Mouse (Mus musculus) left cerebral cortex, adult 8-10 months (tissue): ENCODE data around the gene Oaz1. TPM values are rescaled to one million over a fixed set of nuclear protein-coding genes. Genes with fewer than 3 reads are reported as not detected.

Source experiments
- DNase-seq, 2 experiments: peaks; one replicate each; pipeline ENCODE4 v3.0.0; 2022; ENCODE audit warnings: low spot score in 2 of 2
- microRNA-seq, 2 experiments: library from miRNA; unstranded; fragments of <30 nt; microRNA quantifications; one replicate each; pipeline ENCODE4 v1.2.0; 2022
- total RNA-seq, 4 experiments: library from RNA; stranded (reverse); gene quantifications; 2 replicates each; pipeline ENCODE4 v1.2.4; 2022

Oaz1 gene
- total RNA-seq, 4 experiments from 2014 or later: 505 to 586 (median 560) TPM

DNA sequence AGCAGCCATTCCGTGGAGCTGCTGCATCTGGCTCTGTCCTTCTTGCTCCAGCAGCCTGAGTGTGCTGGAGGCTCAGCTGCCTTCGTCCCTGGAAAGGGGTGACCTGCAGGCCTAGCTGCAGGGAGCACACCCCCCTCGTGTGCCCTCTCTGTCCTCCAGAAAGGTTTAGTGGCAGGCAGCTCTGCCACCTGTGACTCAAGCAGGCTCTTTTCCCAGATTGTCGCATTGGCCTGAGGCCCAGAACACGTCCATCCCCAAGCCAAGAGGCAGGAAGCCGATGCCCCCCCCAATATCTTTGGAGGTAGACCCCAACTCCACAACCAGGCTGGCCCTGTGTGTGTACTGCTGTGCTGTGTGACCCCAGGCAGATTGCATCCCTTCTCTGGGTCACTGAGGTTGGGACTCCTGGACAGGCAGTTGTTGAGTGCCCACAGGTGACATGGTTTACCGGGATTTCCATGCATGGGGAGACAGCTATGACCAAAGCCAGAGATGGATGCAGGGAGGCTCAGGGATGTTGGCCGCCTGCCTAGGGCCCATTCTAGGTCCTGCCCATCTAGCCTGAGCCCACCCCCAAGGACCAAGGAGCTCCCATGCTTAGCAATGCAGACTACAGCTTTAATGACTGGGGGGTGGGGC, 18.7 kb downstream of the Oaz1 start:
- DNase-seq: no peak

DNA sequence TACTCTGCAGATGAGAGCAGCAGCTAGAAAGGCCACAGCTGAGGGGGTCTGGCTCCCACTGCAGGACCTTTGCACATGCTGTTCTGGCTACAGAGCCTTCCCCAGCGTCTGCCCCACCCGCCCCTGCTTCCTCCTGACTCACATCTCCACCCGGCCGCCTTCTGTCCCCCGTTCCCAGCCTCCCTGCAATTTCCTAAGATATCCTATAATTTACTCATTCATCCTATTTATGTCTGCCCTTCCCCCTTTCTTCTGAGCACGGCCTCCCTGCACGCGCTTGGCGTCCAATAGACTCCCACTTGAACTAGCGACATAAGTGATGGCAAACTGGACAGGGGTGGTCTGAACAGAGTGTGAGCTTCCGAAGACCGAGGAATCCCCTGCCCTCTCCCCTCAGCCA, 19.3 kb downstream of the Oaz1 start:
- DNase-seq: peak in 1 of 2 experiments; percentile 72

DNA sequence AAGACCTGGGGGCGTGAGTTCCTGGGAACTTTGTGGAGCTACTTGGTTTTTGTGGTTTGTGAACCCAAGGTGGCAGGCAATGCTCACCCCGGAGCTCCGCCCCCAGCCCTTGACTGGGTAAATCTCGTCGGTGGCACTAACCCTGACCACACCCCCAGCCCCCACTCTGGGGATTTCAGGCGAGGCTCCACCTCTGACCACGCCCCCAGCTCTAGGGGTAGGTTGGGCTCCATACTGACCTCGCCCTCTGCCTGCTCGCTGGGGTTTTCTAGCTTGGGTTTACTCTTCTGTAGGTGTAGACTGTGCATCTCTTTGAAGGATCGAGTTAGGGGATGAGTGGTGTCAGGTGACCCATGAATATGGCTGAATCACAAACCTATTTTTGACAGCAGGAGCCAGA, 22.1 kb downstream of the Oaz1 start:
- no peak for DNase-seq

DNA sequence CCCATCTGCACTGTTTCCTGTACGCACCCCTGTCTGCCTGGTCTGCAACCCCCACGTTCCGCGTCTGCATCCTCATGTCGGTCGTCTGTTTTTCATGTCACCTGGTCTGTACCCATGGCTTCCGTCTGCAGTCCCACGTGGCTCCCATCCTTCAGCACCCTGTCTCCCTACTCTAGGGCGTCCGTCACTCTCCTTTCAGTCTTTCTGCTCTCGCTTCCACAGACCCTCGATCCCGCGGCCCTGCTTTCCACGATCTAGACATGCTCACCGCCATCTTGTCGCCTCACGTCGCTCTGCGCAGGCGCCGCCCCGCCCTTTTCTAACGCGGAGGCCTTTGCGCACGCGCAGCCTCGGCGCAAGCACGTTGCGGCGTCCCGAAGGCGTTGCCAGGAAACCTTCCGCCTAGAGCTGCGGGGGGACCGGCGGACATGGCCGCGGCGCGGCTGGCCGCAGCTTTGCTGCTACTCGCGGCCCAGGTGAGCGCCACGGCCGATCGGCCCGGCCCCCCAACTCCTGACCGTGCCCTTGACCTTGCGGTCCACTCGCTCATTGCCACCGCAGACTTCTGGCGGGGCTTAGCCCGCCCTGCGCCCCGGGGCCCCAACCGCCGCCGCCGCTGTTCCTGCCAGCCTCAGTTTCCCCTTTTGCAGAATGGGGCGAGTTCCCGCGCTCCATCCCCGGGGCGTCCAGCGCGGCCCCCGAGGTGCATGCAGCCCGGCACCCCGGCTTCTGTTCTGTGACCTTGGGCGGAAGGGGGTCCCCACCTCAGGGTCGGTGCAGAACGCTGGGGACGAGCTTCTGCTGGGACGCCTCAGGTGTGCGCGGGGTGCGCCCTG, 28.7 kb downstream of the Oaz1 start, which contains the start of the genes Lsm7 and Sppl2b:
TSS of gene Lsm7 (minus strand) at position 297 of the 836 bp plus-strand sequence.
TSS of gene Sppl2b (plus strand) at position 363 of the 836 bp plus-strand sequence.
- peak; percentile 90 to 95 for DNase-seq

DNA sequence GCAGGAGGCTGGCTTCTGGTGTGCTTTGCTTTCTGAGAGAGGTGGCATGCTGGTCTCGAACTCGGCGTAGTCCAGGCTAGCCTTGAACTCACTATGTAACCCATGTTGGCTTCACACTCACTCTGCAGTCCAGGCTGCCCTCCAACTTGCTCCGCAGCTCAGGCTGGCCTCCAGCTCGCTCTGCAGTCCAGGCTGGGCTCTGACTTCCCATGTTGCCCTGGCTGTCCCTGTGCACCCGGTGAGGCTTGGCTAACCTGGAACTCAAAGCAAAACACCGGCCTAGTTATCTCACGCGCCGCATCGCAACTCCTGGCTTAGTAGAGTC, 29.3 kb downstream of the Oaz1 start:
- no peak for DNase-seq

DNA sequence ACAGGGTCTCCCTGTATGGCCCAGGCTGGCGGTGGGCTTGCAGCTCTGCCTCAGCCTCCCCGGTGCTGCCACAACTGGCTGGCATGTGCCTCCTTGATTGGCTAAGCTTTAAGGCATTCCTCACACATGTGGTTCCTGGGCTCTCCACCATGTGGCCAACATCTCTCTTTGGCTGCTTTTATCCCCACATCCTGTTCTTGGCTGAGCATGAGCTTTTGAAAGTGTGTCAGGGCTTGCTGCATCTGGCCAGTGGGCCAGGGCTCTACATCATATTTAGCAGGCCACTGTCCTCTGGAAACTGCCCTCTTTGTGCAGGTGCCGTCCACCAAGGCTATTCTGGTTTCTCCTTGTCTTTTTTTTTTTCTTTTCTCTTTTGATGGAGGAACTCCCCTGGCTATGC, 29.8 kb downstream of the Oaz1 start:
- DNase-seq: no peak

DNA sequence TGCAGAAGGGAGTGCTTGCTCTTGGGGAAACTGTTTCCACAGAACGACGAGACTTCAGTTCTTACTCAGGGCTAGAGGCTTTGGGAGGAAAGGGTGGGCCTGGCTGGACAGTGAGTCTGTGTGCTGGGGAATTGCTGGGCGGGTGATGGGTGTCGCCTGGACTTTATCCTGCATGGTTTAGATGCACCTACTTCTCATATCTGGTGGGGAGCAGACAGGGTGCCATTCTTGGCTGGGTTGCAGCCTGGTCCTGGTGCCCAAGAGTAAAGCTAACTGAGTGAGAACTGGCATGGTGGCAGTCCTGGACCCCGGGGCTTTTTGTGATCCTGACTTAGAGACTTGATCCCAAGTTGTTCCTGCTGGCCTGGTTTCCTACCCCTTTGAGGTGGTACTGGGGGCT, 30.5 kb downstream of the Oaz1 start:
- no peak for DNase-seq

DNA sequence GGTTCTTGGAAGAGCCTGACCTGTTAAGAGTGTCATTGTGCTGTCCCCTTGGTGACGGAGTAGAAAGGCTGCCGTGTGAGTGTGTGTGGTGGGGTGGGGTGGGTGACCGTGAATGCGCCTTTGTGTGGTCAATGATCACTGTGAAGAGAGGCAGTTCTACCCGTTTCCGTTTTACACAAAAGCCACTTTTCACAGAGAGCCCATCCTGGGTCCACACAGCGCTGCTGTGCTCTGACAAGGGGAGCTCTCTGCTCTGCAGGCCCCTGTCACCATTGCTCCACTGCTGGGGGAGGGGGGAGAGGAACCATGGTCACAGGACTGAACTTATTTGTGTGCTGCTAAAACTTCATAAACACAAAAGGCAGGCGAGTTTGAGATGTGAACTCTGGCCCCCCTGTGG, 30.9 kb downstream of the Oaz1 start:
- peak in 1 of 2 experiments; percentile 55 for DNase-seq

DNA sequence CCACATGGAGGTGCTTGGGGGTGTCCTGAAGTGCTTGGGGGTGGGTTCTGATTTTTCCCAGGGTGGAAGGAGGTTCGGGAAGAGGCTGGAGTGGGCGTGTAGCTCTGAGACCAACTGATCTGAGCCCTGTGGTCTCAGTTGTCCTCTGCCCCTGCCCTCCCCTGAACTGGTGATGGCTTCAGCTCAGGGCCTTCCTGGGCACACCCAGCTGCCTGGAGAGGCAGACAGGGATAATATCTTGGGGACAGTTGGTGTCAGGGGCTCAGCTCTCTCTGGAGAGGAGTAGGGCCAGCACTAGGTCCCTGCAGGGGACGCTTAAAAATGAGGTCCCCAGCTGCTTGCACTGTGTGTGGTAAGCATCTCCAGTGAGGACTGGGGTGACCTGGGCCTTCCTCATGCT, 31.4 kb downstream of the Oaz1 start:
- no peak for DNase-seq

DNA sequence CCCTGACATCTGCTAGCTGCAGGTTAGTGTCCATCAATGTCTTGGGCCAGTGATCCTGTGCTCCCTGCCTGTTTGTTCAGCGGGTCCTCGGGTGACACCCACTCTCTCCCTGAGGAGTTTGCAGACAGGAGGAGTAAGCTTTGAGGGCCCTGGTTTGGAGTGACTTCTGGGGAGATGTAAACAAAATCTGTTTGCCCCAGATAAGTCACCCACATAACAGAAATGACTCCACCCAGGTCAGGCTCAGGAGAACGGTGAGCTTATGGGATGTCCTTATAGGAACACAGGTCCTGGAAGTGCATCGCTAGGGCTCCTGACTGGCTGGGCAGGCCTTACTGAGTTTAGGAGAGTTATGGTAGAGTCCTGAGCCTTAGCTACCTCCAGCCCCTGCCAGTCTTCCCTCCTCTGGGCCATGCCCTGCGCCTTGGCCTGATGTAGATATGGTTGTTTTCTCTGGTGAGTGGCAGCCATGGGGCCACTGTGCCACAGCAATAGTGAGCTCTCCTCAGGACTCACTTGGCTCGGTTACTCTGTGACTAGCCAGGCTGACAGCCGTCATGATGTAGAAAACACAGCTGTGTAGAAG, 32.0 kb downstream of the Oaz1 start:
- no peak for DNase-seq

DNA sequence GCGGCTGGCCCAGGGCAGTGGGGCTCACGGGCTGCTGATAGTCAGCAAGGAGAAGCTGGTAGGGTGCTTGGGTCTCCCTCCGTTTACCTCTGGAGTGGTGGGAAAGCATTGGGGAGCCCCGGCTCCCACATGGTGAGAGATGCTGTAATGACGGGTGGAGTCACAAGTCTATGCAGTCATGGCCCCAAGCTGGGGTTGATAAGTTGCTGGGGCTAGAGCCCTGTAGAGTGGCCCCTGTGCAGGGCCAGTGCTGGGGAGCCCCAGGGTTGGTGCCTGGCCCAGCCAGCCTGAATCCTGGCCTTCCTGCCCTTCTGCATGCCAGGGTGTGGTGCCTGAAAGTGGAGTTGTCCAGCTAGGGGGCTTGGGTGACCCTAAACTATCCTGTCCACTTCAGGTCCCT, 35.8 kb downstream of the Oaz1 start:
- no peak for DNase-seq

DNA sequence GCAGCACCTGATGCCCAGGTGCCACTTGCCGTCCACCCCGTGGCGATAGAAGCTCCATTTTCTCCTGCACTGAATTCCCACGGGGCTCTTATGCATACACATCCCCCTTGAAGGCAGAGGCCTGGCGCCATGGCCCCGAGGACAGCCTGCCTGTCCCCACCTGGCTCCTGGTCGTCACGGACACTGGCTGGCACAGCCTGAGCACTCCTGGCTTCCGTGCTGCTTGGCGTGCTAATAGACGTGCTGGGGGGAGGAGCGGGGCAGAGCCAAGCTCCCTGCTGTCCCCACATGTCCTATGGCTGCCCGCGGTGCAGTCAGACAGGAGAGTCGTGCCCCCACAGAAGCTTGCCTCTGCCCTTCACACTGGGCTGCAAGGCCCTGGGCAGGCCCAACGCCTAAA, 38.0 kb downstream of the Oaz1 start:
- DNase-seq: no peak

DNA sequence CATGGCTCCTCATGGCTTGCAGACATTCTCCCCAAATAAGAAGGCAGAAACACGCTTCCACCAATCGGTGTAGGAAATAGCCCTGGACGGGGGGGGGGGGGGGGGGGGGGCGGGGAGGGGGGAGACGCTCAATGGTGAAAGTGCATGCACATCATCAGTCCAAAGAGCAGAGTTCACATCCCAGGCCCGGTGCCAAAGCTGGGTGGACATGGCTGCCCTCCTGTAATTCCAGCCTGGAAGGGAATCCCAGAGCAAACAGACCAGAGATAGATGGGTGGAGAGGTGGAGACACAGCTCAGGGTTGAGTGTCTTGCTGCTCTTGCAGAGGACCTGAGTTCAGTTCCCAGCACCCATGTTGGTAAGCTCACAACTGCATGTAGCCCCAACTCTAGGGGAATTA, 44.5 kb downstream of the Oaz1 start:
- no peak for DNase-seq

DNA sequence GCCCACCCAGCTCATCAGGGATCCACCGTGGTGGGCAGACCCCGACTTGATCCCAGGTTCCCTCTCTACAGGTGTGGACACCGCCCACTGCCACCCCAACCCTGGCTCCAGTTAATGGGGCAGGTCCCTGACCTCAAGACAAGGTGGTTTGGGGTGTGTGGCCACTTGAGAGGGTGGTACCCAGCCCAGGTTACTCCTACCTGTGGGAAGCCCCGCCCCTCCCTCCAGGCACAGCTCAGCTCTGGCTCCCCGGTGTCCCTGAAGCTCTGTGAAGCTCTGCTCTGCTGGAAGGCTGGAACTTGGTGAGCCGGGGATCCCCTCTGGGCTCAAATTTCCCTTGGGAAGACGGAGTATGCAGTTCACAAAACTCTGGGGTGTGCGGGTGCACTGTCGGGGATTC, 45.1 kb downstream of the Oaz1 start, which contains the start of gene Tmprss9:
TSS of gene Tmprss9 (plus strand) at position 268 of the 400 bp plus-strand sequence.
- no peak for DNase-seq

DNA sequence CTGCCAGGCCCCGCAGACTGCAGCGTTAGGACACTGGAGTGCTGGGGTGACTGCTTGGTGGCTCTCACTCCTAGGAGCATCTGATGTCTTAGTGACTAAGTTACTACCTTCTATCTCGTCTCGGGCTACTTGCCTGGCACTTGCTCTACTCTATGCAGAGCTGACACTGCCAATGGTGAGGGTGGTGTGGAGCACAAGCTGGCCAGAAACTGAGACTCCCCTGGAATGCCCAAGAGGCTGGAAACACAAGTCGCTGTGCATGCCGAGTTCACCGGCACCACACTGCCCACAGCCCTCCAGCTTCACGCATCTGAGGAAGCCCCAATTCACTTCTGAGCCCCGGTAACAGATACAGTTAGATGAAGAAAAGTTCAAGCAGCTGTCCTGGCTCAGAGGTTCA, 47.6 kb downstream of the Oaz1 start:
- no peak for DNase-seq

DNA sequence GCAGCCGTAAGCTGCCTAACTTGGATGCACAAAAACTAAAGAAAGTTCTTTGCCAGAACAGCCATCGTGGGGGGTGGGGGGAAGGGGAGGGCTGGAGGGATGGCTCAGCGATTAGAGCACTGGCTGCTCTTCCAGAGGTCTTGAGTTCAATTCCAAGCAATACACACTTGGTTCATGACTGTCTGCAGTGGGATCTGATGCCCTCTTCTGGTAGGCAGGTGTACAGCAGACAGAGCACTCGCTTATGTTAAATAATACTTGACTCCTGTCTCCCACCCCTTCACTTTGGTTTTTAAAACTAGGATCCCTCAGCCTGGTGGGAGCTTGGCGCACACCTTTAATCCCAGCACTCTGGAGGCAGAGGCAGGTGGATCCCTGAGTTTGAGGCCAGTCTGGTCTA, 49.6 kb downstream of the Oaz1 start:
- no peak for DNase-seq

DNA sequence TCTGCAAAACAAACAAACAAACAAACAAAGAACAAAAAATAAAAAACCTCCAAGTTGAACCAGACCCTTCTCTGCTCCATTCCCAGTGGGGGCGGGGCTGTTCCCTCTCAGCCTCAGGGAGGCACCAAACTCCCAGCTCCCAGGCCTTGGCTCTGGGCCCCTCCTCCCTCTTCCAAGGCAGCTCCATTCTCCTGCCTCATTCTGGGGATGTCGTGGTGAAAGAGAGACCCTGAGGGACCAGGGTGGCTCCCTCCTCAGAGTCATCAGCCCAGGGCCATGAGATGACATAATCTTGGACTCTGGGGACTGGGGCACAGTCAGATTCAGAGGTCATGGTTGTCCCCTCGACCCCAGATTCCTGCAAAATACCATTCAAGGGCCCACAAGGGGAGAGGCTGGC, 50.1 kb downstream of the Oaz1 start:
- no peak for DNase-seq

Small RNA genes within 50 kb of the gene (microRNA-seq; reads per million reads assigned to microRNA genes)
- gene Mir1982: 2.6 to 3.4 reads per million in 2 experiments

Other genes starting within 250 kb of the Oaz1 start
- 10 to 100 TPM; 53.0 to 65.9 (median 61.2) TPM for gene Klf16, start 249.3 kb upstream of the Oaz1 start, total RNA-seq
- 100 to 1,000 TPM; 157 to 168 (median 166) TPM for gene Abhd17a, start 236.3 kb upstream of the Oaz1 start, total RNA-seq
- 10 to 100 TPM; 38.8 to 46.5 (median 43.1) TPM for gene Scamp4, start 223.8 kb upstream of the Oaz1 start, total RNA-seq
- 1 to 10 TPM in 3 of 4 experiments, not detected in 1; 1.3 to 4.1 (median 3.4) TPM for gene Adat3, start 223.8 kb upstream of the Oaz1 start, total RNA-seq
- 1 to 10 TPM; 1.8 to 4.2 (median 3.3) TPM for gene Gm49322, start 220.6 kb upstream of the Oaz1 start, total RNA-seq
- gene Csnk1g2, start 203.8 kb upstream of the Oaz1 start, total RNA-seq: 100 to 1,000 TPM; 214 to 250 (median 240) TPM
- 10 to 100 TPM; 88.6 to 97.6 (median 94.5) TPM for gene Btbd2, start 169.6 kb upstream of the Oaz1 start, total RNA-seq
- 10 to 100 TPM; 36.0 to 47.0 (median 40.9) TPM for gene Mknk2, start 148.5 kb upstream of the Oaz1 start, total RNA-seq
- 10 to 100 TPM; 12.0 to 17.6 (median 14.8) TPM for gene Mob3a, start 124.7 kb upstream of the Oaz1 start, total RNA-seq
- 10 to 100 TPM; 44.2 to 67.8 (median 57.0) TPM for gene Izumo4, start 124.5 kb upstream of the Oaz1 start, total RNA-seq
- 100 to 1,000 TPM; 126 to 147 (median 139) TPM for gene Ap3d1, start 84.4 kb upstream of the Oaz1 start, total RNA-seq
- gene Dot1l, start 71.5 kb upstream of the Oaz1 start, total RNA-seq: 10 to 100 TPM; 39.0 to 53.1 (median 41.5) TPM
- gene Sf3a2, start 28.5 kb upstream of the Oaz1 start, total RNA-seq: 10 to 100 TPM; 35.5 to 53.7 (median 46.1) TPM
- gene Plekhj1, start 28.0 kb upstream of the Oaz1 start, total RNA-seq: 10 to 100 TPM; 61.3 to 74.5 (median 66.4) TPM
- 1 to 10 TPM; 1.1 to 2.2 (median 1.7) TPM for gene Amh, start 21.4 kb upstream of the Oaz1 start, total RNA-seq
- 1 to 10 TPM; 5.1 to 9.7 (median 6.2) TPM for gene Jsrp1, start 13.2 kb upstream of the Oaz1 start, total RNA-seq
- gene Lingo3, start 17.4 kb downstream of the Oaz1 start, total RNA-seq: 10 to 100 TPM; 46.4 to 64.4 (median 48.1) TPM
- 10 to 100 TPM; 35.4 to 57.9 (median 48.2) TPM for gene Lsm7, start 28.6 kb downstream of the Oaz1 start, total RNA-seq
- gene Sppl2b, start 28.6 kb downstream of the Oaz1 start, total RNA-seq: 10 to 100 TPM; 42.1 to 52.3 (median 46.0) TPM
- gene Tmprss9, start 45.2 kb downstream of the Oaz1 start, total RNA-seq: under 1 TPM; 0.22 to 0.60 (median 0.39) TPM
- 100 to 1,000 TPM; 106 to 147 (median 124) TPM for gene Timm13, start 74.3 kb downstream of the Oaz1 start, total RNA-seq
- 10 to 100 TPM; 17.6 to 21.2 (median 20.1) TPM for gene Lmnb2, start 91.6 kb downstream of the Oaz1 start, total RNA-seq
- 10 to 100 TPM; 13.8 to 24.0 (median 20.6) TPM for gene Gadd45b, start 103.4 kb downstream of the Oaz1 start, total RNA-seq
- 100 to 1,000 TPM; 204 to 252 (median 224) TPM for gene Gng7, start 188.3 kb downstream of the Oaz1 start, total RNA-seq
- 100 to 1,000 TPM; 115 to 131 (median 118) TPM for gene Diras1, start 199.0 kb downstream of the Oaz1 start, total RNA-seq
- gene Slc39a3, start 210.8 kb downstream of the Oaz1 start, total RNA-seq: 10 to 100 TPM; 53.9 to 58.9 (median 56.4) TPM
- 100 to 1,000 TPM; 165 to 176 (median 169) TPM for gene Sgta, start 233.5 kb downstream of the Oaz1 start, total RNA-seq
- gene Thop1, start 243.4 kb downstream of the Oaz1 start, total RNA-seq: 10 to 100 TPM; 37.2 to 47.4 (median 43.3) TPM